Mouse (Mus musculus): ENCODE measurements at regions not wholly inside any gene's neighbourhood (a gene's known extent, or its start where the extent isn't known, plus 50 kb on each side); places are given as distances from the start of the nearest gene placed in this dataset.
A peak's percentile ranks its signal among the peaks of the same experiment; 100 is the strongest.
"Not testable (repeated sequence)": the region's sequence is repeated elsewhere in the genome, so short reads cannot be mapped to it uniquely, and the experiment has no call there.

DNA sequence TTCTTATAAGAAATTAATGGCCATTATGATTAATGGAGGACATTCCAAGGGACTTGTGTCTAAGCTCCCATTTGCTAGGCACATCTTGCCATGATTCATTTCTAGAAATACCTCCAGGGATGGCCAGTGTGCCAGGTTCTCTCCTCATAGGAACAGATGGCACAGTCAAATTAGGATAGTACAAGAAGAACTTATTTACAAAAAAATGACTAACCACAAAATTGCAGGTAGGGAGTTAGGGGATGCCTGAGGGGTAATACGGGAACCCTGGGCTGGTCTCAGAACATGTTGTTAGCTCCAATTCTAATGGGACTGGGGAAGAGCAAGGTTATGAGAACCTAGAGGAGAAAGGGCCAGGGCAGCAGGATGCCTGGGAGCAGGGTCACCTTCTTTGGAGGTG is 760.9 kb upstream of the Kirrel3 start:
- DNase-seq (ENCODE audit: inconsistent age in 2 of 2, low spot score in 1 of 2): no peak

DNA sequence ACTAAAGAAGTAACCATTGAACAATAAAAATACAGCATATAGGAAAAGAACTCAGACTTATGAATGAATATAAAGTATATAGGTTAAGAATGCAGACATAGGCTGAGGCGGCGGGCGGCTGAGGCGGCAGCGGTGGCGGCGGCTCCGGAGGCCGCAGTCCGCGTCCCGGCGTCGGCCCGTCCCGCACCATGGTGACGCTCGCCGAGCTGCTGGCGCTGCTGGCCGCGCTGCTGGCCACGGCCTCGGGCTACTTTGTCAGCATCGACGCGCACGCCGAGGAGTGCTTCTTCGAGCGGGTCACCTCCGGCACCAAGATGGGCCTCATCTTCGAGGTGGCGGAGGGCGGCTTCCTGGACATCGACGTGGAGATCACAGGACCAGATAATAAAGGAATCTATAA is 757.6 kb upstream of the Kirrel3 start:
- not testable (repeated sequence) for DNase-seq (ENCODE audit: inconsistent age in 2 of 2, low spot score in 1 of 2)

DNA sequence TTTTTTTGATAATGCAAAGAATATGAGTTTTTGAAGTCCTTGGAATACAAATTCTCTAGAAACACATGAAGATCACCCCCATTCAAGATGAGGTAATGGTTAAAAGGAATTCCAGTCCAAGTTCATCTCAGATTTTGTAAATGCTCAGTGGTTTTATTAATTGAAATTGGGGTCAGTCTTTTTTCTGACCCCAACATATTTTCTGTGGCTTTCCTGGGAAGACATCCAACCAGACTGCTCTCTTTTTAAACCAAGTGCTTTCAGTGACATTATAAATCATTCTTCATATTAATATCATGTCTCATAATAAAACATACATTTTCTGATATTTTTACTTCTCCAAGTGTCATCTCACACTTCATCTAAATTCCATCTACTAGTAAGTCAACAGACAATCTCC is 725.0 kb upstream of the Kirrel3 start:
- DNase-seq (ENCODE audit: inconsistent age in 2 of 2, low spot score in 1 of 2): no peak

DNA sequence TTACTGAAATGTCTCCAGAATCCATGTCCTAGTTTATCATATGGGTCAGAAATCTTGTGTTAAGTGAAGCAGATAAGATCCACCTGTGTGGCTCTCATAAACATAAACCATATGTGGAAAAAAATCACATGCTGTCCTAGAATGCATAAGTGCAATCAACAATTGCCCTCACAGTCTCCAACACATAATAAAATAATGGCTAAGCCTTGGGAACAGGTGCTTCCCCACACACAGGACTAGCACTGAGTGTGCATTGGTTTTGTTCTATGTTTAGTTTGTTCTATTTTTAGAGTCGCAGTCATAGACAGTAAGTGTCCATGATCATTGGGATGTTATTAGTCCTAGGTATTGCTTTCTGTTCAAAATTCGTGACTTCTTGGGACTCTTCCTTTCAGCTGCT is 719.5 kb upstream of the Kirrel3 start:
- DNase-seq (ENCODE audit: inconsistent age in 2 of 2, low spot score in 1 of 2): no peak

DNA sequence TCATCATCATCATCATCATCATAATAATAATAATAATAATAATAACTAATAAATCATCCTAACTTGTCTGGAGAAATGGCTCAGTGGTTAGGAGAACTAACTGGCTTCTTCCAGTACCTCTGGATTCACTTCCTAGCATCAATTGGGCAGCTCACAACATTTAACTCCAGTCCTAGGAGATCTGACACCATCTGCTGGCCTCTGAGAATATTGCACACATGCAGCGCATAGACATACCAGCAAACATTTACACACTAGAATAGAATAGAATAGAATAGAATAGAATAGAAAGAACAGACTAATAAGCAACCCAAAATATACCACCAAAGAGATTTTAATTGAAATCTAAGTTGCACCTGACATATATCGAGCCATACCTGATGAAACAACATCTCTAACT is 715.9 kb upstream of the Kirrel3 start:
- DNase-seq (ENCODE audit: inconsistent age in 2 of 2, low spot score in 1 of 2): no peak

DNA sequence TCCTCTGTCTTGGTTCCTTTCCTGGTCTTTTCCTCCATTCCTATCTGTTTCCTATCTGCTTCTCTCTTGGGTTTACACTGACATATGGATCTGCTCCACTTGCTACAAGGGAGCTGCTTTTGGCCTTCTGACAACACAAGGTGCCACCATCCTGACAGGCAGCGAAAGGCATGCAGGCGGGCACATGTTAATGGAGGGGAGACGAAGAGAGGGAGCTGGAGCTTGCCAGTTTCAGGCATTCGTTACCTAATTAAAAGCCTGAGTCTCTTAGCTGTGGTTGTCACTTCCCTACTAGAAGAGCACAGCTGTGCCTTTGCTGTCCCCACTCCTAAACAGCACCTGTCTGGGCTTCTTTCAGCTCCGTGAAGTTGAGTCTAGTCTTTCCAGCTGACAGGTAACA is 711.5 kb upstream of the Kirrel3 start:
- DNase-seq (ENCODE audit: inconsistent age in 2 of 2, low spot score in 1 of 2): no peak

DNA sequence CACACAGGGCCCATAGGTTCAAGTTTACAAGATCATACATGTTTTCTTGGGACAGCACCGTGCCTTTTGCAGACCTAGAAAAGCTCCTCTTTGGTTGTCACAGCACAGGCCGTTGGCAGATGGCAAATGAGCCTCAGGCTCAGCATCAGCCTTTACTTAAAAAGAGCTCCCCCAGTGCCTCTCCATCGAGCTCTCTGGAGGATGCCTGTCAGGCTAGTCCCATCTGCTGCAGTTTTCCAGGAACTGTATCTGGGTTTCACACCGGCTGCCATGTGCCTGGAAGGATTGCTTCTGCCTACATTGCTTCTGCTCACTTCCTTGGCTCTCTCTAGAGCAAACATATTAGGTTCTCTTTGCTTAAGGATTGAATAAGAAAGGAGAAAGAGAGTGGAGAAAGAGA is 695.1 kb upstream of the Kirrel3 start:
- DNase-seq (ENCODE audit: inconsistent age in 2 of 2, low spot score in 1 of 2): no peak

DNA sequence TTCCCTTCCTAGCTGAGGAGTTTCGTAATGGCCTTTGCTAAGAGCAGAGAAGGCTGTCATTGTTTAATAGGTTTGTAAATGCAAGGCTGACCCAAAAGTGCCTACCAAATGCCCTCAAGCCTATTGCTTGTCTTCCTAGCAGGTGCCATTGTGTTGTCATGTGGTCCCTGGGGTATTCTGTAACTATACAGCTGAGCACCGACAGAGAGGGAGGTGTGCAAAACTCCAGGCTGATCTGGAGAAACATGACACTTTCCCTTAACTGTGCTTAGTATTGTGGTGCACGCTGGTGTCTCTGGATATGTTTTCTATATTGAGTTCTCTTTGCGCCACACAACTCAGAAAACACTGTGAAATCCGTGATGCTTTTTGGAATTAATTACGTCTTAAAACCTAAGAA is 685.4 kb upstream of the Kirrel3 start:
- DNase-seq (ENCODE audit: inconsistent age in 2 of 2, low spot score in 1 of 2): no peak

DNA sequence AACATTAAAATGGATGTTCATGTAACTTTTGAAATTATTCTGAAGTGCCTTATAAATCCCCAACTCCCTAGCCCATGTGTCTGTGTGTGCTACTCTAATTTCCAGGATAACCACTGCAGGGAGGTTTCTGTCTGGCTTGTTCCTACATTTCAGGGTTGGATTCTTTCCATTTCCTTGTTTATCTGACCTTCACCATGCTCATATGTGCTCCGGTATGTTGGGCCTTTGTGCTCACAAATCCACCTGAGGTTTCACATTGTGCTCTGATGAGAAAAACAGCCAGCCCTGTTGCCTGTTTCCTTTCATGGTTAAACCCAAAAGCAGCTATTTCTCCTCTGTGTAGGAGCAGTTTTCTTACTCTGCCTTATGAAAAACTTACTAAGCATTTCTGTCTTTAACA is 684.9 kb upstream of the Kirrel3 start:
- no peak for DNase-seq (ENCODE audit: inconsistent age in 2 of 2, low spot score in 1 of 2)

DNA sequence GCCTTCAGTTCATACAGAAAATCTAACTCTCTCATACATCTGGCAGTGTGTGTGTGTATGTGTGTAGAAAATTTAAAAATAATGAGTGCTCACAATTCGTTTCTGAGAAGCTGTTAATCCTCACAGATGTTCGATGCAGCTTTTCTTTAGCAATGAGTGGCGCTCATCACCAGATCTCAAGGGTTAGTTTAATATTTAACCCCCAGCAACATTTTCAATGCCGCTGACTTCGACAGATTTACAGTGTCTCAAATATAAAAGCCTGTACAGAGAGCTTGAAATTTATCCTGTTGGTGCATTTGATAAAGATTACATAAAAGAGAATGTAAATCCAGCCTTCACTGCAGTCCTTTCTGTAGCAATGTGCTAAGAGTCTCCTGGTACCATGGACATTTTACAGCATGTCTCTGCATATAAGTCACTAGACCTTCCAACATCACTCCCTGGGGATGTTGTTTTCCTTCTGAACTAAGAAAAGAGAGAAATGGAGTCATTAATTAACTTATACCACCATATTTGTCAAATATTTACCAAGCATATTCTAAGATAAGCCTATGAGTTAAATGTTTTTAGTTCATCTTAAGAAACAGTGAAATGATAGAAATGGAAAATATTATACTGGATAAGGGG is 670.8 kb upstream of the Kirrel3 start:
- DNase-seq (ENCODE audit: inconsistent age in 2 of 2, low spot score in 1 of 2): no peak

DNA sequence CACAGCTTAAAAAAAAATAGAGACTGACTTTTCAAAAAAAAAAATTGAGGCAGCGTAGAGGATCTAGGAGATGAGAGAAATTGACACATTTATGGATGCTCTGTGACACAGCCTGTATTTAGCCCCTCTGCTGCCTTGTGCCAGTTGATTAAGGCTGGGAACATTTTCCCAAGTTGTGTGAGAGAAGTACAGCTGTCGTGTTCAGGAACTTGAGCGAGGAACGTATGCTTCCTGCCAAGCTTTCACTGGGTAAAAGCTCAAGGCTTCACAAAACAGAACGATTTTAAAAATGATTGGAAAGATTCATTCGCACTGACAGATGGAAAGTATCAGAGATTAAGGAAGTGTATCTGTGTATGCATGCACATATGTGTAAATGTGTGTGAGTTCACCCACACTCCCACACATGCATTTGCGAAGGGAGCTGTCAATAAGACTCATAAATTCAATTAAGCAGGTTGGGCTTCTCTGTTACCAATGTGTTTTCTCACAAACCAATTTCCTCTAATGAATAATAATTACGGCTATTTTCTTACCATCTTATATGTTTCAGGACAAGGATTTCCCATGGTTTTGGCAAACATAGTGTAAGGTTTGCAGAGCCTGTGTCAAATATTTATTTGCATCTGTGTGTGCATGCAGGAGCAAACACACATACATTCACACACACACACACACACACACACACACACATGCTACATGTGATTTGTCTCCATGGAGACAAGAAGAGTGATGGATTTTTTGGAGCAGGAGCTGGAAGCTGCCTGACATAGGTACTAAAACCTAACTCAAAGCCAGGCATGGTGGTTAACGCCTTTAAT is 662.9 kb upstream of the Kirrel3 start:
- no peak for DNase-seq (ENCODE audit: inconsistent age in 2 of 2, low spot score in 1 of 2)

DNA sequence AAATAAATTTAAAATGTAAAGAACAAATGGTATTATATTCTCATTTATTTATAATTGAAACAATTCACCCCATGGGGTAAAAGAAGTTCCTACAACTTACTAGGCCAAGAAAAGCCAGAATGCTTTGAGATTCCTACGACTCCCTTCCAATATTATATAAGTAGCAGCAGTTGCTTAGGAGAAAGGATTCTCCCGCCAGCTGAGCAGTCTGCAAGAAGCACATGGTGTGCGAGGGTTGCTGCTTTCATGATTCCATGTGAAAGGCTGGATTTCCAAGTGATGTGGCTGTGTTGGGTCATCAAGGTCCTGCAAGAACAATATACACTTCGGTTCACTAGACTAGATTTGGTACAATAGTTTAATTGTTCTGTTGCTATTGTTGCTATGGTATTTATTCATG is 659.6 kb upstream of the Kirrel3 start:
- DNase-seq (ENCODE audit: inconsistent age in 2 of 2, low spot score in 1 of 2): no peak

DNA sequence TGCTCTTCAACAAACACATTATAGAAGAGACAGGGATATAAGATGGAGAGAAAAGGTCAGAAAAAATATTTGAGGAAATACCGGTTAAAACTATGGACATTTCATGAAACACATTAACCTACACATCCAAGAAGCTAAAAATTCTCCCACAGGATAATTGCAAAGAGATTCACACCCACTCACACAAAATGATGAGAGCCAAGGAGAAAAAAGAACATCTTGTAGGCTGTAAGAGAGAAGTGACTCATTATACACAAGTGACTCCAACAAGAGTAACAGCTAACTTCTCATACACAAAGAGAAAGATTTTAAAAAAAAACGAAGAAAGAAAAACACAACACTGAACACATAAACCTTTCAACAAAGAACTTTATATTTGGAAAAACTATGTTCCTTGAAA is 658.3 kb upstream of the Kirrel3 start:
- no peak for DNase-seq (ENCODE audit: inconsistent age in 2 of 2, low spot score in 1 of 2)

DNA sequence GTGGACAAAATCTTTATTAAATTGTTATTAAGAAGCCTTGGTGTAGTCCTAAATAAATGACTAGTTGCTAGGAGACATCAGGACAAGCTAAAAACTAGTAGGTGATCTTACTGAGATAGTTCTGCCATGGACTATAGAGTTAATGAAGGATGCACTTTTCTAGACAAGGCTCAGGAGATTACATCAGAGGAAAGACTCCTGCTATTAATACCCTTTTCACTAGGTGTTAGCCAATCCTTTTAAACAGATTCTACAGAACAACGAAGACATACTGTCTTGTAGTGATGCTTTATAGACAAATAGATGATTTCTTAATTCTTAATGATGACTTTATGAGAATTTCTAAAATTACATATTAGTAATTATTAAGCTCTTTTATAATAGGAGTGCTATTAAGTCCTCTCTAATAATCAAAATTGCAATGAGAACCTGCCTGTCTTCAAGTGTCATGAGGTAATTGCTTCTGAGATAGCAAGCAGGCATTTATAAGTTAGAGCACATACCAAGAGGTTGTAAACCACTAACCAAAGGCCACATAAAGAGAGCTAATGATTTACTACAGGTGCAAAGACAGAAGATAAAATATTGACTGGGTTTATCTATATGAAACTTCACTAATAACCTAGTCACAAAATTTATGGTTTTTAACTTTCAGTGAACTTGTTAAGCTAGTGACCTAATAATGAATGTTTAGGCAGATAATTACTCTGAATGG is 647.9 kb upstream of the Kirrel3 start:
- DNase-seq (ENCODE audit: inconsistent age in 2 of 2, low spot score in 1 of 2): no peak

DNA sequence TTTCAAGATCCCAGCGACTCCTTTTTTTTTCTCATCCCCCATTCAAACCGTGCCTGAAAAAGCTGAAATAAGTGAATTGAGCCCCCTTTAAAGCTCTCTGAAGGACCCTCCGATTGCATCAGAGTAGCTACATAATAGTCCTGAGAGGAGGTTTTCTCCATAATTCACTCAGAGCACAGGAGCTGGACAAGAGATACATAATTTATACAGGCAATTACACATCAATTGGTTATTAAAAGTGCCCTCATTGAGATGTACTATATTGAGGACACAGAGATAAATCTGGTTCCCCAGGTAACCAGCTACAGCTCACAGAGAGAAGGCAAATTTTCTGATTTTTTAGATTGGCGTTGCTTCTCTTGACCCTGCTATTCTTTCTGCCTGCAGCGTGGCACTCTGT is 636.1 kb upstream of the Kirrel3 start:
- no peak for DNase-seq (ENCODE audit: inconsistent age in 2 of 2, low spot score in 1 of 2)

DNA sequence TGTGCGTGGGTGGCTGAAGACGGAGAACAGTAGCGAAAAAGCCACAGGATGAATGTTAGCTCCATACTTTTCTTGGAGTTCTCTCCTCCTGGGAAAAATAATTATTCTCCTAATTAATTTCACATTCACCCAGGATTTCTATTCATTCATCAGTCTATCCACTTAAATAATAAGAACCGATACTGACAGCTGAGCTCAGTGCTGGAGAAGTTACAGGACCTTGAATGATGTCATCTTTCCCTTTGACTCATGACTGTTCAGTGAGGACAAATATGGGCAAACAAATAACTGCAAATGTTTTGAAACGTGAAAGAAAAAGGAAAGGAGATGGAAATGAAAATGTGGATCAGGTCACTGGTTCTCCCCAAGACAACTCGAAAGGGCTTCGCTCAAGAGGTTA is 635.7 kb upstream of the Kirrel3 start:
- peak; percentile 13 to 74 for DNase-seq (ENCODE audit: inconsistent age in 2 of 2, low spot score in 1 of 2)

DNA sequence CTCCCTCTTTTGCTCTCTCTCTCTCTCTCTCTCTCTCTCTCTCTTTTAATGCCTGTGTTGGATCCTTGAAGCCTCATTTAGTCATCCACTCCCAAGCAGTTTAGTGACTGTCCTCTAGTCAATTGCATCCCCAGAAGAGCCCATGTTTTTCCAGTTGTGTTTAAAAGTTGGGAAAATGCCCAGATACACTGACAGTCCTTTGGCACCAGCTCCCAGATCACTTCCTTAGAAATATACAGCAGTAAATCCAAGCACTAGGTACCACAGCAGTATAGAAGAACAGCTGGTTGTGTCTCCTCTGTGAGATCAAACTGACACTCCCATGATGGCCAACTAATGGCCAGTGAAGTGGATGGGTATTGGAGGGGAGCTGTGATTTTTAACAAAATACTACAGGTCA is 634.7 kb upstream of the Kirrel3 start:
- peak in 1 of 2 experiments; percentile 63 for DNase-seq (ENCODE audit: inconsistent age in 2 of 2, low spot score in 1 of 2)

DNA sequence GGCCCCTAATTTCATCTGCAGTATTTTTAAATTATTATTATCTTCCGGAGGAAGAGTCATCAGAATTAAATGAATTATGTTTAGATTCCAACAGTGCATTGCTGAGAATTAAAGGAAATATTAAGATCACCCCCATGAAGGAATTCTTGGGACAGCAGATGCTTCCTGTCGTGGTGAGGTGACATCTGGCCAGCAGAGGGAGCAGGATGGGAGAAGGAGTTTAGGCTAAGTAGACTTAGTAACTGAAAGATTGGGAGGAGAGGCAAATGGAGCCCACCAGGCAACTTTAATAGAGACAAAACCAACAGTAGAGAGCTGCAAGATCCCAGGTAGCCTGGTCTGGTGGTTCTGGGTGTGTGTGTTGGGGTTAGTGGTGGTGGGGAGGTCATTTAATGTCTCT is 629.5 kb upstream of the Kirrel3 start:
- DNase-seq (ENCODE audit: inconsistent age in 2 of 2, low spot score in 1 of 2): peak; percentile 12 to 62

DNA sequence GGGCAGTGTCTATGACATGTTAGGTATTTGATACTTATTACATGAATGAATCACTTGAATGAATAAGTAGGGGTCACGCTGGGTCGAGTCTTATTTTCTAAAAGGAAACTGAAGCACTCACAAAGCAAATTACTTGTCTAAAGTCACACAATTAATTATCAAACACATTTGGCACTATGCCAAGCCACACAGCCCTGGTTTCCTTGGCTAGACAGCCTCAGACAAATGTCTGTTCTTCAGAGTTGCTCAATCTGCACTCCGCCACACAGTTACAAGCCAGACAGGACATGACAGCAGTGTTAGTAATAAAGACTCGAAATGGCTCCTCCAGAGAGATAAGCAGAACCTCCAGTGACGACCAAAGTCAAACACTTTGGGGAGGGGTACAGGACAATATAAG is 627.2 kb upstream of the Kirrel3 start:
- DNase-seq (ENCODE audit: inconsistent age in 2 of 2, low spot score in 1 of 2): peak; percentile 12 to 87

DNA sequence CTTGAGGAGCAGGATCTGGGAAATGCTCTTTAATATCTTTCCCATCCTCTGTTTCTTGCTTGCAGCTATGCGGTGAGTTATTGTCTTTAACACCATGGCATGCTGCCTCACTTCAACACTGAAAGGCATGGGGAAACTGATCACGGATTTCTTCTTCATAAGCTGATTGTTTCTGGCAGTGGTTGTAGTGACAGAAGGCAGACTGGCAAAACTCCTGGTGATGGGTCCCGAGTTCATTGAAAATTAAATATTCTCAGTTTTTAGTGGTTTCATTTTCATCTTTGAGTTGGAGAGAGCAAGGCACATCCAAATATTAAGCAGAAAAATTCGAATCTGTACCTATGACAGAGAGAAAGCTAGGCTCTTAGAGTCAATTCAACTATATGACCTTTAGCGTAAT is 617.0 kb upstream of the Kirrel3 start:
- no peak for DNase-seq (ENCODE audit: inconsistent age in 2 of 2, low spot score in 1 of 2)

DNA sequence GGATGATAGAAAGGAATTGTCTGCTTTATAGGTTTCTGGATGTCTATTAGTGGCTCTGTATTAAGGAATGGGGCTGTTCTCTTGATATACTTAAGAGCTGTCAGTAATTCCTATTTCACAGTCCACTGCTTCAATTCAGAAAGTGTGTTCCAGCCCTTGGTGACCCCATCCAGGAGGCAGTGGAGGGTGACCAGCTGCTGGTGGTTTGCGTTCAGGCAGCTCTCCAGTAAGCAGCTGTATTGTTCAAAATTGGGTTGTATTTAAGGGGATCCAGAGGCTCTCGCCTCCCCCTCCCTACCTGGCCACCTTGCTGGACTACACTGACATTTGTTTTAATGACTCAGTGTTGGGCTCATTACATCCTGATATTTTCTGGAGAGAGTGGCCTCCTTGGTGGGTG is 598.4 kb upstream of the Kirrel3 start:
- DNase-seq (ENCODE audit: inconsistent age in 2 of 2, low spot score in 1 of 2): peak in 1 of 2 experiments; percentile 15

DNA sequence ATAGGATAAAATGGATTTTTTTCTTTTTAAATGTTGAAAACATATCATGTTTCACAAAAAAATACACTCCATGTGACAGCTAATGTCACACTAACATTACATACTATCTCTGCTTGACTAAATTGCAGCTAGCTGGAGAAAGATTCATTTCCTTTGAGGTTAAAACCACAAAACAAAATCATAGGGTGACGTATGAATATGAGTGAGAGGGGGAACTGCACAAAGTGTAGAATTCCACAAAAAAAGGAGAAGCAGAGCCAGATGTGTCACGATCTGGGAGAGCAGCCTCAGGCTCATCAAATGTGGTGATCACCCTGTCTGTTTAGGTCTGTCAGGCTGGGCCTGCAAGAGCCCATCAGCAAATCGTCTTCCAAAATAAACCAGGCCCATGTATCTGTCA is 593.7 kb upstream of the Kirrel3 start:
- DNase-seq (ENCODE audit: inconsistent age in 2 of 2, low spot score in 1 of 2): no peak

All from adrenal gland, adult (tissue).